Mouse (Mus musculus): ENCODE data around the gene Mrpl37.

DNA sequence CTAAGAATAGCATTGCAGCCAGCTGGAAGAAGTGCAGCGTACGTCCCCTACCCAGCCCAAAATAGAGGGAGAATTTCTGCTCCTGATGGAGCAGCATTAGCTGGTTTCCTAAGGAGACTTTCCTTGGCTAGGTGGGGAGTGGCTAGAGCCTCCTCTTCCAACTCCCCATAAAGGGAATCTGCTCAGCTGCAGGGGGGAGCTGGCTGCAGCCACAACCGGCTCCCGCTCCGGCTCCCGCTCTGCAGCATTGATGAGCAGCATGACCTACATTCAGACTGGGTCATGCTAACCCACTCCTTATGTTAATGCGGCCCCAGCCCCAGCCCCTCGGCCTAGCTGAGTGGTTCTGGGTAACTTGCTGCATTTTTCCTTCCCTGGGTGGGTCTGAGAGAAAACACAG is 27.4 kb downstream of the Mrpl37 start:
- TF ChIP-seq GATA1 (IDR thresholded peaks at IDR 0.05; ENCODE audit: low read length) (no peak), TAL1 (IDR thresholded peaks at IDR 0.05; ENCODE audit: low read length) (no peak)

Data from erythroblast, embryonic 14.5 days (primary cell).